Mouse (Mus musculus) gonadal fat pad, adult 2 months (tissue): Measurements from ENCODE around the gene Wdr78. TPM values are rescaled to one million over a fixed set of nuclear protein-coding genes. Genes with fewer than 3 reads are reported as not detected.

Experiments used
- DNase-seq: peaks from one replicate; pipeline ENCODE4 v3.0.0-alpha.2; 2012; ENCODE audit warnings: low read depth
- polyA plus RNA-seq: library from polyadenylated mRNA; depleted of rRNA; stranded (reverse); fragments of >200 nt; gene quantifications from 2 replicates; pipeline ENCODE4 v1.2.3, GENCODE M21; 2012

The Wdr78 gene
- polyA plus RNA-seq, 1 experiment, result 1.6 TPM

GRCm38 (mm10) chr4:103056909-103057308, 57.4 kb downstream of the Wdr78 start:
- DNase-seq, result no peak

- DNase-seq, result no peak
Measured at GRCm38 (mm10) chr4:103048046-103048445, 66.3 kb downstream of the Wdr78 start.

GRCm38 (mm10) chr4:103042997-103043396, 71.4 kb downstream of the Wdr78 start:
- no peak for DNase-seq

GRCm38 (mm10) chr4:103039838-103040191, 74.5 kb downstream of the Wdr78 start:
- no peak for DNase-seq

- DNase-seq, result no peak
Measured at GRCm38 (mm10) chr4:103039103-103039837, 75.1 kb downstream of the Wdr78 start.

GRCm38 (mm10) chr4:103028177-103029088, 85.9 kb downstream of the Wdr78 start:
- no peak for DNase-seq

GRCm38 (mm10) chr4:103027745-103028144, 86.6 kb downstream of the Wdr78 start:
- no peak for DNase-seq

- no peak for DNase-seq
Measured at GRCm38 (mm10) chr4:103026621-103027020, 87.7 kb downstream of the Wdr78 start, which contains the start of gene Insl5. TSS of gene Insl5 (minus strand) at chr4:103026842.

- DNase-seq, result no peak
Measured at GRCm38 (mm10) chr4:103013490-103013889, 100.9 kb downstream of the Wdr78 start.

- no peak for DNase-seq
Measured at GRCm38 (mm10) chr4:103011823-103012222, 102.5 kb downstream of the Wdr78 start.

- DNase-seq, result no peak
Measured at GRCm38 (mm10) chr4:103010734-103011133, 103.6 kb downstream of the Wdr78 start.

- no peak for DNase-seq
Measured at GRCm38 (mm10) chr4:103006943-103007418, 107.4 kb downstream of the Wdr78 start.

- no peak for DNase-seq
Measured at GRCm38 (mm10) chr4:103006266-103006665, 108.1 kb downstream of the Wdr78 start.

GRCm38 (mm10) chr4:103005190-103005945, 109.0 kb downstream of the Wdr78 start:
- DNase-seq, result no peak

- DNase-seq, result no peak
Measured at GRCm38 (mm10) chr4:103004681-103005080, 109.7 kb downstream of the Wdr78 start.

GRCm38 (mm10) chr4:102991685-102992084, 122.7 kb downstream of the Wdr78 start:
- no peak for DNase-seq

GRCm38 (mm10) chr4:102990595-102991340, 123.6 kb downstream of the Wdr78 start:
- DNase-seq, result no peak

- no peak for DNase-seq
Measured at GRCm38 (mm10) chr4:102990016-102990415, 124.3 kb downstream of the Wdr78 start.

GRCm38 (mm10) chr4:102989391-102989790, 125.0 kb downstream of the Wdr78 start:
- no peak for DNase-seq

- no peak for DNase-seq
Measured at GRCm38 (mm10) chr4:102988526-102988925, 125.8 kb downstream of the Wdr78 start.
